Mouse (Mus musculus) hindbrain, embryonic 13.5 days (tissue): Measurements from ENCODE around the gene Wfs1. TPM values are rescaled to one million over a fixed set of nuclear protein-coding genes. Genes with fewer than 3 reads are reported as not detected.

Experiments
- ATAC-seq: fragments of 200-750 bp; cut with Nextera tagmentation; 2 replicates; pipeline ENCODE4 v1.8.0; 2017; ENCODE audit warnings: moderate TSS enrichment; ENCODE audit not compliant: low FRiP score
- H3K27ac ChIP-seq: fragments of 300-500 bp; sonication (generic); 2 replicates; pipeline ENCODE4 v1.5.1; 2015; ENCODE audit warnings: inconsistent platforms, mild to moderate bottlenecking, moderate library complexity
- H3K27me3 ChIP-seq: fragments of 300-500 bp; sonication (generic); 2 replicates; pipeline ENCODE4 v1.6.1; 2015; ENCODE audit warnings: mild to moderate bottlenecking, inconsistent platforms
- H3K36me3 ChIP-seq: fragments of 300-500 bp; sonication (generic); 2 replicates; pipeline ENCODE4 v1.6.1; 2015; ENCODE audit warnings: mild to moderate bottlenecking, inconsistent platforms
- H3K4me1 ChIP-seq: fragments of 300-500 bp; sonication (generic); replicated peaks from 2 replicates; pipeline ENCODE4 v1.6.1; 2015; ENCODE audit warnings: inconsistent platforms
- H3K4me2 ChIP-seq: fragments of 300-500 bp; sonication (generic); 2 replicates; pipeline ENCODE4 v1.6.1; 2015; ENCODE audit warnings: inconsistent platforms, mild to moderate bottlenecking, moderate library complexity
- H3K4me3 ChIP-seq: fragments of 300-500 bp; sonication (generic); 2 replicates; pipeline ENCODE4 v1.5.1; 2015; ENCODE audit warnings: mild to moderate bottlenecking, inconsistent platforms
- H3K9ac ChIP-seq: fragments of 300-500 bp; sonication (generic); 2 replicates; pipeline ENCODE4 v1.6.1; 2015; ENCODE audit warnings: mild to moderate bottlenecking, inconsistent platforms
- H3K9me3 ChIP-seq: fragments of 300-500 bp; sonication (generic); 2 replicates; pipeline ENCODE4 v1.6.1; 2016; ENCODE audit warnings: inconsistent platforms
- WGBS: fragments of 180-500 bp; shearing (Covaris S2); methylation state at CpG from one replicate; pipeline ENCODE4 v1.1.7; 2015; 5-methylcytosine and 5-hydroxymethylcytosine counted together
- polyA plus RNA-seq: library from polyadenylated mRNA; unstranded; fragments of >200 nt; fragmentation: Nextera tagmentation; extraction: Ambion mirVana; gene quantifications from 2 replicates; pipeline ENCODE4 v1.2.1, GENCODE M21; 2015

Wfs1 gene
- polyA plus RNA-seq, 1 experiment from 2014 or later: 6.0 TPM

DNA sequence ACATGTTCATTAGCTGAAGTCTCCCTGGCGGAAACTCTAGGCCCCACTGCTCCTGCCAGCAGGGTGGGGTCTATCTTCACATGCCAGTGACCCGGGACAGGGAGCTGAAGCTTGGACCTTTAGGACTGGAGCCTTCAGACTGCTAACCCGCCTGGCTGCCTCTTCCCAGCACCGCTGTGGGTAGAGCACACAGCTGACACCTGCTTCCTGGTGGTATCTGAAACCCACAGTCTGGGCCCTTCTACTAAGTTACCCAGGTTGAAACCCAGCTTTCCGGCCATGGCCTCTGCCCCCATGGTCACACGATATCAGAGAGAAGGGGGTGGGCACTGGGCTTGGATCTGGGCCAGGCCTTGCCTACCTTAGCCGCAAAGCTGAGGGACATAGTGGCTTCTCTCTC is 9.4 kb downstream of the Wfs1 start:
- H3K27ac ChIP-seq: no peak overlapping the region
- no peaks in the 10 kb centered on the region for H3K36me3 ChIP-seq
- no peak overlapping the region for H3K4me3 ChIP-seq
- no peaks in the 10 kb centered on the region for H3K27me3 ChIP-seq
- WGBS: 91% methylated on average over 7 of the region's 7 CpGs
- no peak for ATAC-seq
- no peaks in the 10 kb centered on the region for H3K9me3 ChIP-seq
- H3K4me1 ChIP-seq: no peaks in the 10 kb centered on the region
- H3K9ac ChIP-seq: no peak overlapping the region
- H3K4me2 ChIP-seq: no peak overlapping the region

DNA sequence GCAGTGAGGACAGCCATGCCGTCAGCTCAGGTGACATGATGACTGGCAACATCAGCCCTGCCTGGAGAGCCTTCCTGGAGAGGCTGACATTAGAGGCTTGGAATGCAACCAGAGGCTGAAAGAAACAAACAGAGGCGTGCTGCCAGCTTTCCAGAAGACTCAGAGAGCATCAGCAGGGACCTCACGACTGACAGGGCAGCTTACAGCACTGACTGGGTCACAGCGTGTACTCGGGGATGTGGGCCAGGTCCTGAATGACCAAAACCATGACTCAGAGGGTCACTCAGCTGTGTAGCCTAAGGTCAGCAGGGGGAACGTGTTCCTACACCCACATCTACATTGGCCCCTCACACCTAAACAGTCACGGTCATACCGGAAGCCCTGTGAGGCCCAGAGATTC is 10.0 kb downstream of the Wfs1 start:
- WGBS: 82% methylated on average over 8 of the region's 8 CpGs
- no peak for ATAC-seq
- H3K4me2 ChIP-seq: no peak overlapping the region
- H3K36me3 ChIP-seq: no peaks in the 10 kb centered on the region
- H3K9ac ChIP-seq: no peak overlapping the region
- no peaks in the 10 kb centered on the region for H3K27me3 ChIP-seq
- H3K4me3 ChIP-seq: no peak overlapping the region
- H3K9me3 ChIP-seq: no peaks in the 10 kb centered on the region
- H3K4me1 ChIP-seq: no peaks in the 10 kb centered on the region
- H3K27ac ChIP-seq: no peak overlapping the region

- no peaks in the 10 kb centered on the region for H3K27me3 ChIP-seq
- WGBS: 67% methylated on average over 9 of the region's 9 CpGs
- no peak overlapping the region for H3K9ac ChIP-seq
- no peak overlapping the region for H3K27ac ChIP-seq
- peaks cover 8% of the 10 kb centered on the region for H3K36me3 ChIP-seq
- no peak overlapping the region for H3K4me2 ChIP-seq
- H3K9me3 ChIP-seq: no peaks in the 10 kb centered on the region
- H3K4me1 ChIP-seq: no peaks in the 10 kb centered on the region
- ATAC-seq: no peak
- no peak overlapping the region for H3K4me3 ChIP-seq
These were observed 11.2 kb downstream of the Wfs1 start for GRCm38 (mm10) chr5:36977809-36978208.

GRCm38 (mm10) chr5:36975336-36975735 is 13.7 kb downstream of the Wfs1 start:
- WGBS: 90% methylated on average over 13 of the region's 13 CpGs
- no peak for ATAC-seq
- Histone ChIP-seq H3K27me3 (no peaks in the 10 kb centered on the region), H3K4me1 (no peaks in the 10 kb centered on the region), H3K27ac (no peak overlapping the region), H3K9me3 (no peaks in the 10 kb centered on the region), H3K9ac (no peak overlapping the region), H3K4me3 (no peak overlapping the region), H3K36me3 (peaks cover 17% of the 10 kb centered on the region), H3K4me2 (no peak overlapping the region)

- no peaks in the 10 kb centered on the region for H3K9me3 ChIP-seq
- peaks cover 38% of the 10 kb centered on the region for H3K36me3 ChIP-seq
- H3K9ac ChIP-seq: no peak overlapping the region
- no peak overlapping the region for H3K4me2 ChIP-seq
- no peak overlapping the region for H3K4me3 ChIP-seq
- no peak overlapping the region for H3K27ac ChIP-seq
- whole genome bisulfite sequencing: 93% methylated on average over 8 of the region's 8 CpGs
- no peak for ATAC-seq
- H3K4me1 ChIP-seq: no peaks in the 10 kb centered on the region
- H3K27me3 ChIP-seq: no peaks in the 10 kb centered on the region
These were observed 17.4 kb downstream of the Wfs1 start for GRCm38 (mm10) chr5:36971587-36971986.

- H3K27me3 ChIP-seq: no peaks in the 10 kb centered on the region
- peaks cover 18% of the 10 kb centered on the region for H3K4me1 ChIP-seq
- no peaks in the 10 kb centered on the region for H3K9me3 ChIP-seq
- H3K9ac ChIP-seq: peak overlapping the region; percentile 43; the same call in 1 of the 2 replicates
- H3K4me3 ChIP-seq: no peak overlapping the region
- H3K27ac ChIP-seq: peak overlapping the region; percentile 40; the same call in 1 of the 2 replicates
- H3K4me2 ChIP-seq: no peak overlapping the region
- WGBS: 12% methylated on average over 5 of the region's 5 CpGs
- ATAC-seq: no peak
- peaks cover 6% of the 10 kb centered on the region for H3K36me3 ChIP-seq
These were observed 28.5 kb downstream of the Wfs1 start for GRCm38 (mm10) chr5:36960501-36960900.

DNA sequence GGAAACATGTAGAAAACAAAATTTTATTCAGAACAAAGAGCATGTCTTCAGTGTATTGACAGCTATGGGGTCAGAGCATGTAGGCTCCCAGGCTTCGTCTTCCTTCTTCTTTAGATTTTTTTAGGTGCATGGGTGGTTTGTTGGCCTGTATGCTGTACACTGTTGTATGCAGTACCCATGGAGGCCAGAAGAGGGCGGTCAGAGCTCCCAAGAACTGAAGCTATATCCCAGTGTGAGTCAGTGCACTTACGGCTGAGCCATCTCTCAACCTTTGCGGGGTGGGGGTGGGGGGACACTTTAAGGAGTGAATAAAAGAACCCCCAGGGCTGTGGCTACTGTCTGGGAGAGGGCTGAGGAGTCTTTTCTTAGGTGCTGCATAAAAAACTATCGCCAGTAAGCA is 30.2 kb downstream of the Wfs1 start:
- WGBS: 29% methylated on average over 5 of the region's 5 CpGs
- no peak overlapping the region for H3K9ac ChIP-seq
- 0 out of 2 replicates have a peak, but pooled peaks have one; percentile 10 for ATAC-seq
- H3K4me2 ChIP-seq: no peak overlapping the region
- H3K36me3 ChIP-seq: no peaks in the 10 kb centered on the region
- H3K27ac ChIP-seq: no peak overlapping the region
- H3K9me3 ChIP-seq: no peaks in the 10 kb centered on the region
- H3K27me3 ChIP-seq: no peaks in the 10 kb centered on the region
- H3K4me1 ChIP-seq: peaks cover 18% of the 10 kb centered on the region
- H3K4me3 ChIP-seq: no peak overlapping the region

GRCm38 (mm10) chr5:36955366-36955765 is 33.6 kb downstream of the Wfs1 start:
- no peak overlapping the region for H3K4me3 ChIP-seq
- no peak overlapping the region for H3K9ac ChIP-seq
- H3K27ac ChIP-seq: no peak overlapping the region
- WGBS: 23% methylated on average over 4 of the region's 4 CpGs
- H3K4me2 ChIP-seq: no peak overlapping the region
- no peaks in the 10 kb centered on the region for H3K9me3 ChIP-seq
- H3K36me3 ChIP-seq: 0 out of 2 replicates have a peak, but pooled peaks cover 5% of the 10 kb centered on the region
- H3K27me3 ChIP-seq: no peaks in the 10 kb centered on the region
- peaks cover 8% of the 10 kb centered on the region for H3K4me1 ChIP-seq
- no peak for ATAC-seq

GRCm38 (mm10) chr5:36952311-36952710 is 36.7 kb downstream of the Wfs1 start:
- no peak overlapping the region for H3K27ac ChIP-seq
- H3K9me3 ChIP-seq: no peaks in the 10 kb centered on the region
- no peak overlapping the region for H3K4me2 ChIP-seq
- ATAC-seq: no peak
- H3K4me3 ChIP-seq: no peak overlapping the region
- H3K36me3 ChIP-seq: peaks cover 13% of the 10 kb centered on the region; the same call in 1 of the 2 replicates
- WGBS: 90% methylated on average over 15 of the region's 15 CpGs
- H3K4me1 ChIP-seq: no peaks in the 10 kb centered on the region
- peaks cover 4% of the 10 kb centered on the region; the same call in 1 of the 2 replicates for H3K27me3 ChIP-seq
- no peak overlapping the region for H3K9ac ChIP-seq

- H3K27me3 ChIP-seq: peaks cover 9% of the 10 kb centered on the region; the same call in 1 of the 2 replicates
- WGBS: 49% methylated on average over 2 of the region's 2 CpGs
- no peak overlapping the region for H3K9ac ChIP-seq
- H3K9me3 ChIP-seq: no peaks in the 10 kb centered on the region
- H3K4me1 ChIP-seq: peaks cover 4% of the 10 kb centered on the region; the same call in 1 of the 2 replicates
- H3K36me3 ChIP-seq: peaks cover 13% of the 10 kb centered on the region; the same call in 1 of the 2 replicates
- no peak overlapping the region for H3K4me3 ChIP-seq
- H3K4me2 ChIP-seq: no peak overlapping the region
- ATAC-seq: no peak
- H3K27ac ChIP-seq: no peak overlapping the region
These were observed 38.1 kb downstream of the Wfs1 start for GRCm38 (mm10) chr5:36950871-36951270.

- 11% methylated on average over 3 of the region's 3 CpGs for WGBS
- Histone ChIP-seq H3K36me3 (peaks cover 13% of the 10 kb centered on the region; the same call in 1 of the 2 replicates), H3K4me3 (no peak overlapping the region), H3K9ac (no peak overlapping the region), H3K4me2 (no peak overlapping the region), H3K27ac (no peak overlapping the region), H3K4me1 (peaks cover 19% of the 10 kb centered on the region), H3K9me3 (no peaks in the 10 kb centered on the region), H3K27me3 (peaks cover 9% of the 10 kb centered on the region; the same call in 1 of the 2 replicates)
- peak; percentile 27; the same call in 1 of the 2 replicates for ATAC-seq
These were observed 40.2 kb downstream of the Wfs1 start for GRCm38 (mm10) chr5:36948831-36949230.

GRCm38 (mm10) chr5:36946445-36946844 is 42.6 kb downstream of the Wfs1 start:
- peaks cover 8% of the 10 kb centered on the region; the same call in 1 of the 2 replicates for H3K36me3 ChIP-seq
- H3K27me3 ChIP-seq: peaks cover 9% of the 10 kb centered on the region; the same call in 1 of the 2 replicates
- no peaks in the 10 kb centered on the region for H3K9me3 ChIP-seq
- no peak for ATAC-seq
- WGBS: 16% methylated on average over 5 of the region's 5 CpGs
- H3K4me1 ChIP-seq: peaks cover 19% of the 10 kb centered on the region
- no peak overlapping the region for H3K4me3 ChIP-seq
- no peak overlapping the region for H3K4me2 ChIP-seq
- no peak overlapping the region for H3K9ac ChIP-seq
- no peak overlapping the region for H3K27ac ChIP-seq

DNA sequence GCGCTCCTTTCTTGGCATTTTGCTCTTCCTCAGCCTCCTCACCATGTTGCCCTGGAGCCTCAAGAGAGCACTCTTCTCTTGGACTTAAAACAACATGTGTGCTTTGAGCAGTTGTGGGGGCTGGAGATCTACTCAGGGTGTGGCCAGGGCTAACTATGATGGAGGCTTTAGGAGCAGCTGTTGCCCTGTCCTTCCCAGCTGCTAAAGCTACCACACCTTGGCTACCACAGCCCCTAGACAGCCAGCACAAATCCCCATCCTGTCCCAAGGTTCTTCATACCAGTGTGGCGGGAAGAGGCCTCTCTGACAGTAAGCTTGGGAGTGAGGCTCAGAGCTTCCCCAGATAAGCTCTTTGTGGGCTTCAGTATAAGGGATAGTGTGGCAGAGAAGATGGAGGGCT is 43.3 kb downstream of the Wfs1 start:
- no peak overlapping the region for H3K4me2 ChIP-seq
- H3K27me3 ChIP-seq: peaks cover 9% of the 10 kb centered on the region; the same call in 1 of the 2 replicates
- H3K36me3 ChIP-seq: peaks cover 8% of the 10 kb centered on the region; the same call in 1 of the 2 replicates
- H3K9ac ChIP-seq: no peak overlapping the region
- no peaks in the 10 kb centered on the region for H3K9me3 ChIP-seq
- H3K4me1 ChIP-seq: peaks cover 19% of the 10 kb centered on the region
- H3K27ac ChIP-seq: peak overlapping the region; percentile 71
- ATAC-seq: no peak
- no peak overlapping the region for H3K4me3 ChIP-seq
- WGBS: 71% methylated on average over 2 of the region's 2 CpGs
